Mouse (Mus musculus): ENCODE data around the gene B430218F22Rik.

GRCm38 (mm10) chr13:118420408-118420807 is 34.0 kb downstream of the B430218F22Rik start:
- no peak for TF ChIP-seq GATA1 (IDR thresholded peaks at IDR 0.05; ENCODE audit: borderline replicate concordance, low read length)
- no peak for TF ChIP-seq FLI1 (IDR thresholded peaks at IDR 0.05; ENCODE audit: low read length)
